Mouse (Mus musculus) thymus, postnatal 25 days (tissue): ENCODE measurements at regions not wholly inside any gene's neighbourhood (a gene's known extent, or its start where the extent isn't known, plus 50 kb on each side); places are given as distances from the start of the nearest gene placed in this dataset.

ENCODE experiments used
- DNase-seq: peaks from one replicate; pipeline ENCODE4 v3.0.0; 2022

- DNase-seq, result peak; percentile 42
Observed at GRCm38 (mm10) chr5:108903134-108903923, 50.9 kb upstream of the Vmn2r9 start.
